In genomic region chr15:79706603-79707214, GRCm38 (mm10) we compare ENCODE assay signal across 12 mouse cellular contexts.
"Had no signal": no experiment of that assay in that cellular context is flagged by ENCODE, and none has a peak within 500 bp of the region (broad histone marks: within the 10 kb centered on the region; RNA-seq: fewer than 3 reads in every experiment).

No protein-coding gene starts in this region.

- H3K9me3 ChIP-seq: kidney, embryonic 15.5 days; limb, embryonic 10.5 days; liver, embryonic 15.5 days; midbrain, embryonic 13.5 days had no signal

- H3K27ac ChIP-seq: kidney, embryonic 15.5 days; layer of hippocampus, adult 2 months; left cerebral cortex, adult 2 months; limb, embryonic 10.5 days; liver, embryonic 15.5 days; midbrain, embryonic 13.5 days had no signal

- H3K4me3 ChIP-seq: kidney, embryonic 15.5 days; layer of hippocampus, adult 2 months; left cerebral cortex, adult 2 months; limb, embryonic 10.5 days; liver, embryonic 15.5 days; midbrain, embryonic 13.5 days had no signal

- H3K27me3 ChIP-seq: kidney, embryonic 15.5 days; liver, embryonic 15.5 days; midbrain, embryonic 13.5 days had no signal

- DNase-seq: lung, adult 2 months; lung, postnatal 36 days; right cerebral cortex, postnatal 14 days; thymus, postnatal 36 days had no signal

- H3K4me1 ChIP-seq: kidney, embryonic 15.5 days; limb, embryonic 10.5 days; liver, embryonic 15.5 days; midbrain, embryonic 13.5 days had no signal

- H3K9ac ChIP-seq: kidney, embryonic 15.5 days; liver, embryonic 15.5 days; midbrain, embryonic 13.5 days had no signal

- H3K4me2 ChIP-seq: kidney, embryonic 15.5 days; liver, embryonic 11.5 days; liver, embryonic 15.5 days; midbrain, embryonic 13.5 days had no signal

- ATAC-seq: lung, postnatal 0 days; midbrain, embryonic 13.5 days had no signal
